Mouse (Mus musculus) kidney, adult 2 months (tissue): Measurements from ENCODE around the gene Tnrc18. TPM values are rescaled to one million over a fixed set of nuclear protein-coding genes. Genes with fewer than 3 reads are reported as not detected.
A peak's percentile ranks its signal among the peaks of the same experiment; 100 is the strongest.

Source experiments
- DNase-seq: peaks from one replicate; pipeline ENCODE4 v3.0.0; 2021
- H3K27ac ChIP-seq: fragments of 200-500 bp; 2 replicates; pipeline ENCODE4 v1.5.1; 2012; ENCODE audit warnings: low read depth, low read length, control low read depth, inconsistent platforms; ENCODE audit not compliant: insufficient read depth
- H3K27me3 ChIP-seq: fragments of 200-500 bp; replicated peaks from 2 replicates; pipeline ENCODE4 v1.6.1; 2012; ENCODE audit warnings: mild to moderate bottlenecking, moderate library complexity, low read length, inconsistent platforms; ENCODE audit not compliant: control insufficient read depth, insufficient read depth
- H3K36me3 ChIP-seq: fragments of 200-500 bp; 2 replicates; pipeline ENCODE4 v1.6.1; 2012; ENCODE audit warnings: mild to moderate bottlenecking, moderate library complexity, low read length, inconsistent platforms; ENCODE audit not compliant: control insufficient read depth, insufficient read depth
- H3K4me1 ChIP-seq: fragments of 200-500 bp; 2 replicates; pipeline ENCODE4 v1.6.1; 2011; ENCODE audit warnings: low read length; ENCODE audit not compliant: control insufficient read depth, insufficient read depth
- H3K4me3 ChIP-seq: fragments of 200-500 bp; 2 replicates; pipeline ENCODE4 v1.5.1; 2011; ENCODE audit warnings: mild to moderate bottlenecking, low read depth, low read length, control low read depth; ENCODE audit not compliant: insufficient read depth
- CTCF ChIP-seq: fragments of 200-500 bp; conservative IDR thresholded peaks from 2 replicates; pipeline ENCODE4 v1.5.1; 2011; ENCODE audit warnings: low read depth, mild to moderate bottlenecking, control low read depth, low read length, moderate library complexity, mixed read lengths; ENCODE audit not compliant: insufficient read depth, insufficient read length
- POLR2A ChIP-seq: fragments of 200-500 bp; IDR thresholded peaks from one replicate; pipeline ENCODE4 v1.6.1; 2011; ENCODE audit warnings: low read depth, low read length, control low read depth
- WGBS: fragments of 180-500 bp; shearing (Covaris S2); methylation state at CpG from one replicate; pipeline ENCODE4 v1.1.7; 2018; 5-methylcytosine and 5-hydroxymethylcytosine counted together
- polyA plus RNA-seq: library from polyadenylated mRNA; depleted of rRNA; stranded (reverse); fragments of >200 nt; gene quantifications from 2 replicates; pipeline ENCODE4 v1.2.3, GENCODE M21; 2012

Gene Tnrc18
- polyA plus RNA-seq, 1 experiment: 32.1 TPM

- Histone ChIP-seq H3K4me1 (peaks cover 15% of the 10 kb centered on the region; the same call in 1 of the 2 replicates), H3K27ac (peak overlapping the region; percentile 100), H3K36me3 (no peaks in the 10 kb centered on the region), H3K4me3 (peak overlapping the region; percentile 93), H3K27me3 (no peaks in the 10 kb centered on the region)
- TF ChIP-seq POLR2A (no peak), CTCF (no peak)
- DNase-seq: peak; percentile 69
- under 1% methylated on average over 71 of the region's 71 CpGs for WGBS
These were observed 495 bp downstream of the Tnrc18 start for GRCm38 (mm10) chr5:142816811-142817523.

GRCm38 (mm10) chr5:142816031-142816810 lies 1.2 kb downstream of the Tnrc18 start:
- Histone ChIP-seq H3K4me3 (peak overlapping the region; percentile 93), H3K27me3 (no peaks in the 10 kb centered on the region), H3K4me1 (peaks cover 21% of the 10 kb centered on the region), H3K36me3 (no peaks in the 10 kb centered on the region), H3K27ac (peak overlapping the region; percentile 100)
- TF ChIP-seq CTCF: no peak
- TF ChIP-seq POLR2A: no peak
- peak; percentile 57 for DNase-seq
- WGBS: under 1% methylated on average over 39 of the region's 39 CpGs

- Histone ChIP-seq H3K27me3 (no peaks in the 10 kb centered on the region), H3K27ac (peak overlapping the region; percentile 100), H3K4me1 (peaks cover 27% of the 10 kb centered on the region), H3K4me3 (peak overlapping the region; percentile 93), H3K36me3 (no peaks in the 10 kb centered on the region)
- WGBS: 1% methylated on average over 30 of the region's 30 CpGs
- TF ChIP-seq POLR2A (no peak), CTCF (no peak)
- peak; percentile 75 for DNase-seq
These were observed 2.0 kb downstream of the Tnrc18 start for GRCm38 (mm10) chr5:142815421-142816001.

- H3K36me3 ChIP-seq: no peaks in the 10 kb centered on the region
- peak overlapping the region; percentile 100 for H3K27ac ChIP-seq
- H3K4me3 ChIP-seq: peak overlapping the region; percentile 93
- H3K4me1 ChIP-seq: peaks cover 27% of the 10 kb centered on the region
- under 1% methylated on average over 62 of the region's 62 CpGs for WGBS
- TF ChIP-seq CTCF (no peak), POLR2A (no peak)
- peak; percentile 51 for DNase-seq
- no peaks in the 10 kb centered on the region for H3K27me3 ChIP-seq
These were observed 2.6 kb downstream of the Tnrc18 start for GRCm38 (mm10) chr5:142814711-142815420.

- Histone ChIP-seq H3K27ac (peak overlapping the region; percentile 47), H3K4me3 (peak overlapping the region; percentile 93), H3K27me3 (no peaks in the 10 kb centered on the region), H3K4me1 (peaks cover 27% of the 10 kb centered on the region), H3K36me3 (no peaks in the 10 kb centered on the region)
- DNase-seq: peak; percentile 64
- TF ChIP-seq CTCF: no peak
- TF ChIP-seq POLR2A: no peak
- WGBS: 1% methylated on average over 22 of the region's 22 CpGs
These were observed 3.3 kb downstream of the Tnrc18 start for GRCm38 (mm10) chr5:142814161-142814651.

- H3K27me3 ChIP-seq: no peaks in the 10 kb centered on the region
- no peaks in the 10 kb centered on the region for H3K36me3 ChIP-seq
- TF ChIP-seq CTCF (no peak), POLR2A (no peak)
- WGBS: 5% methylated on average over 23 of the region's 23 CpGs
- DNase-seq: peak; percentile 33
- peak overlapping the region; percentile 93 for H3K4me3 ChIP-seq
- peaks cover 27% of the 10 kb centered on the region for H3K4me1 ChIP-seq
- H3K27ac ChIP-seq: peak overlapping the region; percentile 57
These were observed 3.7 kb downstream of the Tnrc18 start for GRCm38 (mm10) chr5:142813722-142814111.
